Mouse (Mus musculus) liver, adult 2 months (tissue): ENCODE data around the gene Paip2b.

Source experiments
- CTCF ChIP-seq: fragments of 200-500 bp; IDR thresholded peaks from 2 replicates; pipeline ENCODE4 v1.5.1; 2011; ENCODE audit warnings: low read depth, low read length, control low read depth
- POLR2A ChIP-seq: fragments of 200-500 bp; IDR thresholded peaks from 2 replicates; pipeline ENCODE4 v1.6.1; 2011; ENCODE audit warnings: low read length, control low read depth; ENCODE audit not compliant: insufficient read depth; ENCODE audit errors: extremely low read depth

- no peak for TF ChIP-seq CTCF
- no peak for TF ChIP-seq POLR2A
These were observed 63.1 kb downstream of the Paip2b start for GRCm38 (mm10) chr6:83768485-83768884.
